Mouse (Mus musculus) limb, embryonic 11.5 days (tissue): ENCODE data around the gene Gfod1. TPM values are rescaled to one million over a fixed set of nuclear protein-coding genes. Genes with fewer than 3 reads are reported as not detected.

Experiments
- ATAC-seq: fragments of 200-750 bp; cut with Nextera tagmentation; 2 replicates; pipeline ENCODE4 v1.8.0; 2017; ENCODE audit warnings: low read depth; ENCODE audit not compliant: insufficient number of reproducible peaks, low FRiP score, low TSS enrichment
- DNase-seq: peaks from one replicate; pipeline ENCODE4 v3.0.0-alpha.2; 2015; ENCODE audit warnings: low spot score
- H3K27ac ChIP-seq: fragments of 300-500 bp; sonication (generic); replicated peaks from 2 replicates; pipeline ENCODE4 v1.5.1; 2014; ENCODE audit warnings: low read depth, mild to moderate bottlenecking, low read length
- H3K27me3 ChIP-seq: fragments of 300-500 bp; sonication (generic); 2 replicates; pipeline ENCODE4 v1.6.1; 2014; ENCODE audit warnings: mild to moderate bottlenecking, low read length, mixed read lengths; ENCODE audit not compliant: control insufficient read depth, insufficient read depth
- H3K36me3 ChIP-seq: fragments of 300-500 bp; sonication (generic); 2 replicates; pipeline ENCODE4 v1.6.1; 2014; ENCODE audit warnings: mild to moderate bottlenecking, low read length, moderate library complexity, mixed read lengths; ENCODE audit not compliant: control insufficient read depth, insufficient read depth
- H3K4me1 ChIP-seq: fragments of 300-500 bp; sonication (generic); 2 replicates; pipeline ENCODE4 v1.6.1; 2014; ENCODE audit warnings: low read length, mixed read lengths; ENCODE audit not compliant: control insufficient read depth, insufficient read depth
- H3K4me2 ChIP-seq: fragments of 300-500 bp; sonication (generic); 2 replicates; pipeline ENCODE4 v1.6.1; 2014; ENCODE audit warnings: low read depth, mild to moderate bottlenecking, moderate library complexity; ENCODE audit not compliant: severe bottlenecking
- H3K4me3 ChIP-seq: fragments of 300-500 bp; sonication (generic); 2 replicates; pipeline ENCODE4 v1.5.1; 2014; ENCODE audit warnings: low read depth, low read length
- H3K9ac ChIP-seq: fragments of 300-500 bp; sonication (generic); 2 replicates; pipeline ENCODE4 v1.6.1; 2014; ENCODE audit warnings: mild to moderate bottlenecking, low read length
- H3K9me3 ChIP-seq: fragments of 300-500 bp; sonication (generic); 2 replicates; pipeline ENCODE4 v1.6.1; 2016; ENCODE audit warnings: low read length; ENCODE audit not compliant: control insufficient read depth
- WGBS: fragments of 180-500 bp; shearing (Covaris S2); extraction: QIAGEN DNeasy Blood & Tissue Kit; methylation state at CpG from one replicate; pipeline ENCODE4 v1.1.7; 2014; 5-methylcytosine and 5-hydroxymethylcytosine counted together
- polyA plus RNA-seq: library from polyadenylated mRNA; unstranded; fragments of >200 nt; fragmentation: Nextera tagmentation; extraction: Ambion mirVana; gene quantifications from 2 replicates; pipeline ENCODE4 v1.2.1, GENCODE M21; 2014

The Gfod1 gene
- polyA plus RNA-seq, 1 experiment from 2014 or later, result 0.31 TPM

- Histone ChIP-seq H3K27ac (no peak overlapping the region), H3K4me3 (no peak overlapping the region), H3K9me3 (no peaks in the 10 kb centered on the region), H3K36me3 (no peaks in the 10 kb centered on the region), H3K4me1 (no peaks in the 10 kb centered on the region), H3K4me2 (no peak overlapping the region), H3K9ac (no peak overlapping the region), H3K27me3 (no peaks in the 10 kb centered on the region)
- WGBS, result 49% methylated on average over 4 of the region's 4 CpGs
- no peak for DNase-seq
- ATAC-seq, result no peak
These were observed 38.9 kb downstream of the Gfod1 start for GRCm38 (mm10) chr13:43265116-43265515.

- DNase-seq, result no peak
- ATAC-seq, result no peak
- Histone ChIP-seq H3K9me3 (no peaks in the 10 kb centered on the region), H3K27ac (no peak overlapping the region), H3K4me2 (no peak overlapping the region), H3K9ac (no peak overlapping the region), H3K4me3 (no peak overlapping the region), H3K27me3 (no peaks in the 10 kb centered on the region), H3K36me3 (no peaks in the 10 kb centered on the region), H3K4me1 (no peaks in the 10 kb centered on the region)
- 81% methylated on average over 5 of the region's 5 CpGs for WGBS
These were observed 40.3 kb downstream of the Gfod1 start for GRCm38 (mm10) chr13:43263646-43264045.

GRCm38 (mm10) chr13:43262114-43262739 is 41.7 kb downstream of the Gfod1 start:
- Histone ChIP-seq H3K4me2 (no peak overlapping the region), H3K9ac (no peak overlapping the region), H3K27me3 (no peaks in the 10 kb centered on the region), H3K36me3 (no peaks in the 10 kb centered on the region), H3K4me1 (no peaks in the 10 kb centered on the region), H3K27ac (no peak overlapping the region), H3K4me3 (no peak overlapping the region), H3K9me3 (no peaks in the 10 kb centered on the region)
- DNase-seq, result no peak
- 87% methylated on average over 11 of the region's 11 CpGs for WGBS
- no peak for ATAC-seq

GRCm38 (mm10) chr13:43261287-43261686 is 42.7 kb downstream of the Gfod1 start:
- no peaks in the 10 kb centered on the region for H3K36me3 ChIP-seq
- DNase-seq (no peak), ATAC-seq (no peak)
- no peaks in the 10 kb centered on the region for H3K4me1 ChIP-seq
- H3K9ac ChIP-seq, result no peak overlapping the region
- no peaks in the 10 kb centered on the region for H3K9me3 ChIP-seq
- no peaks in the 10 kb centered on the region for H3K27me3 ChIP-seq
- H3K27ac ChIP-seq, result no peak overlapping the region
- WGBS, result 70% methylated on average over 3 of the region's 3 CpGs
- no peak overlapping the region for H3K4me3 ChIP-seq
- no peak overlapping the region for H3K4me2 ChIP-seq

- Histone ChIP-seq H3K4me2 (no peak overlapping the region), H3K4me1 (no peaks in the 10 kb centered on the region), H3K36me3 (no peaks in the 10 kb centered on the region), H3K9ac (no peak overlapping the region), H3K27ac (no peak overlapping the region), H3K9me3 (no peaks in the 10 kb centered on the region), H3K4me3 (no peak overlapping the region), H3K27me3 (no peaks in the 10 kb centered on the region)
- DNase-seq (no peak), ATAC-seq (no peak)
- WGBS, result 79% methylated on average over 6 of the region's 6 CpGs
These were observed 43.2 kb downstream of the Gfod1 start for GRCm38 (mm10) chr13:43260731-43261130.

GRCm38 (mm10) chr13:43256447-43256846 is 47.5 kb downstream of the Gfod1 start:
- WGBS, result 90% methylated on average over 2 of the region's 2 CpGs
- no peaks in the 10 kb centered on the region for H3K27me3 ChIP-seq
- no peaks in the 10 kb centered on the region for H3K4me1 ChIP-seq
- no peak overlapping the region for H3K27ac ChIP-seq
- ATAC-seq (no peak), DNase-seq (no peak)
- H3K9me3 ChIP-seq, result no peaks in the 10 kb centered on the region
- H3K4me3 ChIP-seq, result no peak overlapping the region
- no peak overlapping the region for H3K4me2 ChIP-seq
- no peak overlapping the region for H3K9ac ChIP-seq
- no peaks in the 10 kb centered on the region for H3K36me3 ChIP-seq

- Histone ChIP-seq H3K4me3 (no peak overlapping the region), H3K9ac (no peak overlapping the region), H3K36me3 (no peaks in the 10 kb centered on the region), H3K4me2 (no peak overlapping the region), H3K9me3 (no peaks in the 10 kb centered on the region), H3K27me3 (no peaks in the 10 kb centered on the region), H3K27ac (no peak overlapping the region), H3K4me1 (no peaks in the 10 kb centered on the region)
- 46% methylated on average over 5 of the region's 5 CpGs for WGBS
- no peak for ATAC-seq
- DNase-seq, result no peak
These were observed 50.4 kb downstream of the Gfod1 start for GRCm38 (mm10) chr13:43253526-43253925.

GRCm38 (mm10) chr13:43252105-43252790 is 51.7 kb downstream of the Gfod1 start:
- no peak overlapping the region for H3K4me3 ChIP-seq
- no peak overlapping the region for H3K27ac ChIP-seq
- H3K27me3 ChIP-seq, result no peaks in the 10 kb centered on the region
- no peak for ATAC-seq
- no peak overlapping the region for H3K4me2 ChIP-seq
- H3K9ac ChIP-seq, result no peak overlapping the region
- H3K9me3 ChIP-seq, result no peaks in the 10 kb centered on the region
- WGBS, result 83% methylated on average over 8 of the region's 8 CpGs
- no peaks in the 10 kb centered on the region for H3K4me1 ChIP-seq
- no peaks in the 10 kb centered on the region for H3K36me3 ChIP-seq
- no peak for DNase-seq
